Mouse (Mus musculus) ovary, postnatal 36 days (tissue): Measurements from ENCODE around the gene Gm28710.

Experiments used
- DNase-seq: peaks from one replicate; pipeline ENCODE4 v3.0.0; 2022; ENCODE audit warnings: low spot score, mixed read lengths

Gene Gm28710

DNA sequence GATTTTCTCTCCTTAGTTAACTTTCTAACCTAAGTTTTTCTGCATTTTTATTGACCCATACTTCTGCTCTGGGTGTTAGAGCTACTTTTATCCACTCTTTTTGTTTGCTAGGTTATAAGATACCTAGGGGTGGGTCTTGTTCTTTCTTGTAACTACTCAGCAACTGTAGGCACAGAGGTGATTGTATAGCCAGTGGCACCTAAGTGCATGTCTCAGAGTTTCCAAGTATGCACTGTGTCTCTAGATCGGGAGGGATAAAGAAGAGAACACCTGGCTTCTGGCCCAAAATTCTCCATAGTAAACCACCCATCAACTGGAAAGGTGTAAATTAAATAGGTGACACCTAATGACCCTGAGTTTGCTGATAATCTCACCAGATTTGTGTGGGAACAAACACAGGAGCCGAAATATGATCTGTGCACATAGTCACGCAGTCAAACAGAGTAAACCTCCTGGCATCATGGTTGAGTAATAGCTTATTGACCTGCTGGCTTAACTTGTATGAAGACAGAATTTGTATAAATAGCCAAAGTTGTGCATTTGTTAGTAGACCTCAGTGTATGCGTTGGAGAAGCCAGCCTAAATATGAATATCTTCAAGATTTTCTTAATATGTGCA lies at the start of gene Gm28710:
Gene Gm28710, plus strand, starts transcription at position 568 of the 618 bp plus-strand sequence.
- DNase-seq, result no peak

DNA sequence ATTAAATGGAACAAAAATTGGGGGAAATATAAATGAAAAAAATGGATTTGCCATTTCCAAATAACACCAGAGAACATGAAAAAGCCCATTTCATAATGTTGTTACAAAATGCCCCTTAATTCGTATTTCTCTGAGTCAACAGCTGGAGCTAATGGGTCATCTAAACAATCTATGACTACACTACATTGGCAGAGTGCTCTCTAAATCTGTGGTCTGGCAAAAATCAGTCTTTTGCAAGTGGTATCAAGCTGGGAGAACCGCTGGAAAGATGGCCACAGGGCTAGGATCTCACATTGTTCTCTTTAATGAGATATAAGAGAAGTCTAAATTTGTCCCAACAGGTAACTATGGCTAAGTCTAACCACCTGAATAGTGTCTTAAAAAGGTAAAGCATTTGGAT lies 14.4 kb upstream of the Gm28710 start:
- DNase-seq, result no peak

DNA sequence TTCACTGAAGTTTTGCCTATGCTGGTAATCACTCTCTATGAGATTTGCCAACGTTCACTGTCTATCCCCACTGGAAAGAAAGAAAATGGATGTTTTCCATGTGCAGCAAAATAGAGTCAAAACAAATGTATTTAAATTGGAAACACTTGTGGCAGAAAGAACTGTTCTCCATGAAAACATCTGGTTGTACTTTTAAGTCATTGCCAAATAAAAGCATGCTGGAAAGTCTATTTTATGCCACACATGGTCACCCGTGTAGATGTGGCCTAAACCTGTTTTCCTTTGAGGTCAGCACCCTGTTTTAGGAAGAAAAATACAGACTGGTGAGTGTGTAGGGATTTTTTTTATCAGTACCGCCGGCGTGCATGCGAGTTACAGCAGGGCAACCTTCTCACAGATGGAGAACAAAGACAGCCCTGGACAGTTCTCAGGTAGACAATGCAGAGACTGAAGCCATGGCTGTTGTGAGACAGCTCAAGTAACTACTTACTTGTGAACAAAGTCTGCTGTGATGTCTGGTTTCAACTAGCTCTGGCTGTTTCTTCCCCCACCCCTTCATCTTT lies 12.9 kb upstream of the Gm28710 start:
- DNase-seq, result no peak

- DNase-seq, result no peak
These were observed 6.0 kb upstream of the Gm28710 start for GRCm38 (mm10) chr5:16785627-16786026.

DNA sequence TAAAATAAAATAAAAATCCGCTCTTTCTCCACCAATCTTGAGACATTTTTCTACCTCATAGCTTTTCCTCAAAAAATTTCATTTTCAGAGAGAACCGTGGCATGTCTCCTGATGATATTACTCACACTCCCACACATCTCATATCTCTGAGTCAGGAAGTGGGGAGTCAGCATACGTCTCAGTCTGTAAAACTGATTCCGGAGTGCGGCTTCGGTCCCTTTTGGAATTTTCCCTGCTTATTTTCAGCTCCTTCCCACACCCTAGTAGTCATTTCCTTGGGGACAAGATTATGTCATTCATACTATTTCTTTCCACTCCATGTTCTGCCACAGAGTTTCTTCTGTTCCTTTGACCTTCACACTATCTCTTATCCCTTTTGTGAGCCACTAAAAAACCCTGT lies 3.4 kb downstream of the Gm28710 start:
- no peak for DNase-seq

DNA sequence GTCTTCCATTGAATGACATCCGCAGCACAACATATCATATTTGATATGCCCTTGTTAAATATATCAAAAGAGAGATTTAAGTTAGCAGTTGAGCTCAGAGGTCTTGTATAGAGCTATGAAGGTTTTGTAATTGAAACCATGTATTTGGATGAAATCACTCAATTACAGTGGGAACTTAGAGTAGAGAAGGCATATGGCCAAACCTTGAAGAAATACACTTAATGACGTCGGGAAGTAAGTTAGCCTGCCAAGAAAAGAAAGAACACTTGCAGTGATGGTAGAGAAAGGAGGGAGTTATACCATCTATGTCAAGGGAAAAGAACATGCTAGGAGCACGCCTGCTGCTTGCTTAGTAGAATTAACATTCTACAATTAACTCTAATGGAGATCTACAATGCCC lies 11.1 kb downstream of the Gm28710 start:
- DNase-seq, result no peak

DNA sequence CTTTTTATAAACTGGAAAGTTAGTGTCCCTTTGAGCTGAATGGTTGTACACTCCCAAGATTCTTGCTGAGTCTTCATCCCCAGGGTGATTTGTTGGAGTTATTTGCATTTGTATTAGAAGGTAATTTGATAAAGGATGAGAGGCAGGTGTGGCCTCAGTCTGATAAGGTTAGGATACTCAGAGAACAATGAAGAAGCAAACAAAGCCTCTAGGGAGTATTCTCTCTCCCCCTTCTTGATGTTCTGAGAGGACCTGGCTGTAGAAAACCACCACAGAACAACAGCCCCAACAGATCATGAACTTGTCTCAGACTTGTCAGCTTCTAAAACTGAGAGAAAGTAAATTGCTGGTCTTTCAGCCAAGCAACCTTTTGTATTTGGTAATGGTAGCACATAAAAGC lies 47.4 kb downstream of the Gm28710 start:
- DNase-seq, result no peak

DNA sequence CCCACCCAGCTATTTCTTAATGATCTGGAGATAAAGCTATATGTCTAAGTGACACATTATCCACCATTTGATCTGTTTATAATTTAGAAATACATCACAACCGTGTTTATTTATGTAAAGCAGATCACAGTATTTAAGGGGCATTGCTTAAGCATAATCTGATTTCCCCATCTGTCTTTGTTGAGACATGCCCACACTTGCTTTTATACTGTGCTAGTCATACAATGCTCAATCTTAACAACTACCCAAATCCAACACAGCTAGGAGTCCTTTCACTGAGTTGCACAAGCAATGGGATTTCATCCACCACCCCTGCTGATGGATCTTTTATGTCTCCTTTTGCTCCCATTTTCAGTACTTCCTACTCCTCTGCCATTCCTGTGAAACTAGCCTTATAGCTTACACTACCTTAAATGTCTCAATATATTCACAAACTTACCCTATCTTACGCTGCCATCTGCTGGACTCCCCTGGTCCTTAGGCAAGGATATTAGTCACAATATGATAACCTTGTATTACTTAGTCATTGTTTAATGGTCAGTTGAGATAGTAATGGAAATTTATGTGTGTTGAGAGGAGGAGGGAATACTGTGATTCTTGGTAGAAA lies 77.8 kb downstream of the Gm28710 start:
- DNase-seq, result no peak

DNA sequence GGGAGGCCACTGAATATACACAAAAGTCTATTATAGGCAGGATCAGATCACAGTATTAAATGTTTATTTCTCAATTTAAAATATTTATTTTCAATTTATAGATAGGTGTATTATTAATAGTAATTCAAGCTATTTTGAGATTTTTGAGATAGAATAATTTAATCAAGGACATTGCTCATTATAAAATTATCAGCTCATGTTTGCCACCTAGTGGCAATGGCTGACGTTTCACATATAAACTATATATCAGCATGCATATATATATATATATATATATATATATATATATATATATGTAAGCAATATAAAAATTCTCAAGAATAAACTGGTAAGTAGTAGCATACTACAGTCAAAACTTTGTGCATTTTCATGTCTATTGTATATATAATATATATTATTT lies 102.6 kb downstream of the Gm28710 start:
- no peak for DNase-seq

- DNase-seq, result no peak
These were observed 128.2 kb downstream of the Gm28710 start for GRCm38 (mm10) chr5:16919791-16920190.

DNA sequence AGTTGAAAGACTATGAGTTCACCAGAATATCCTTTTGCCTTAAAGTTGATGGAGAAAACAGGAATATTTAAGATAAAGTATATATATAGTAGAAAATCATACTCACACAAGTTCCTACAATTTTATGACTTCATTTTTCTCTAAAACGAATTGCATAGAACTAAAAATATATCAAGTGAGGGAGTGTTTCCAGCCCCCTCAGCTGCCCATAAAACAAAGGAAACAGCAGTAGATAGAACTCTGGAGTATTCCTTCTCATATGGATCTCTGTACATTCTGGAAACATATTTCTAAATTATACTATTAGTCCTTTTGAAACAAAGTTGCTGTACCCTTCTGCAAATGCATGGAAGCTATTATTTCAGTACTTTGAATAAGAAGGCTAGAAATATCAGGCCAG lies 130.9 kb downstream of the Gm28710 start:
- no peak for DNase-seq
